Mouse (Mus musculus): Measurements from ENCODE around the gene Ipcef1.

Ipcef1 gene

GRCm38 (mm10) chr10:6873917-6874316, 178.4 kb downstream of the Ipcef1 start:
- no peak for DNase-seq

GRCm38 (mm10) chr10:6871418-6872072, 180.7 kb downstream of the Ipcef1 start:
- no peak for DNase-seq

- no peak for DNase-seq
These were observed 196.5 kb downstream of the Ipcef1 start for GRCm38 (mm10) chr10:6855812-6856211.

GRCm38 (mm10) chr10:6848834-6849233, 203.4 kb downstream of the Ipcef1 start:
- no peak for DNase-seq

GRCm38 (mm10) chr10:6848162-6848754, 204.0 kb downstream of the Ipcef1 start:
- no peak for DNase-seq

GRCm38 (mm10) chr10:6846283-6846682, 206.0 kb downstream of the Ipcef1 start:
- DNase-seq = no peak

GRCm38 (mm10) chr10:6842225-6842624, 210.1 kb downstream of the Ipcef1 start:
- DNase-seq = no peak
